Mouse (Mus musculus): ENCODE measurements around the gene Rrnad1. TPM values are rescaled to one million over a fixed set of nuclear protein-coding genes. Genes with fewer than 3 reads are reported as not detected.

The Rrnad1 gene
- polyA plus RNA-seq, 1 experiment from 2014 or later: 19.6 TPM

DNA sequence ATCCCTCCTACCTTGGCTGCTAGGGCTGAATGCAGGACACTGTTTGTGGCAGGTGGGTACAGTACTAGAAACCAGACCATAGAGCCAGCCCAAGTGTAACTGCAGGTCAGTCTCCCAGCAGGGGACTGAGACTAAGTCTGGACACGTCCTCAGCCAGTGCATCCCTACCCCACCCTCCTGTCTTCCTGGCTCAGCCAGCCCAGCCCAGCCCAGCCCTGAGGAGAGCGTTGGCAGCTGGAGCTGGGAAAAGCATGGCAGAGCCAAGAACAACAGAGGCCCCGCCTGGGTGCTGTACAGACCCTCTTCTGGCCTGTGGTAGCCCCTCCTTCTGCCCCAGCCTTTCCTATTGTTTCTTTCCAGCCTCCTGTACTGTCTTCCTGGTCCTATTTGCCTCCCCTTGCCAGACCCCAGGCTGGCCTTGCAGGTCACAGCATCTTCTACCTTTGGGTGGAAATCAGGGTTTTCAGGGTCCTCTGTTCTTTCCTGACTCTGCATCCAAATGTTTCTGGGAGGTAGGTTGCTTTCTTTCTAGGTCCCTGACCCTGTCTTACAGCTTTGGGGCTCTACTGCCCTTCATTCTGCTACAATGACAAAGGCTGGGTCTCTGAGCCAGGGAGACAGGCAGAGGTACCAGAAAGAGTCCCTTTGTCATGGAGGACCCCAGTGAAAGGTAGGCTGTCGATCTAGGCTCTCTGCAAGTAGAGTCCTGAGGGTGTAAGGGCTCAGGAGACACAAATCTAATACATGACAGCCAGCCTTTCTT lies 14.5 kb upstream of the Rrnad1 start:
- Histone ChIP-seq H3K27ac (ENCODE audit: low read depth) (0 out of 2 replicates have a peak overlapping the region, but pooled peaks have one; percentile 36), H3K36me3 (ENCODE audit: insufficient read depth) (peaks cover 31% of the 10 kb centered on the region), H3K27me3 (ENCODE audit: insufficient read depth, low read length) (peaks cover 22% of the 10 kb centered on the region), H3K9me3 (ENCODE audit: low read depth, low read length) (no peaks in the 10 kb centered on the region), H3K4me3 (ENCODE audit: low read depth, low read length) (no peak overlapping the region), H3K4me1 (ENCODE audit: insufficient read depth) (peaks cover 29% of the 10 kb centered on the region), H3K9ac (no peak overlapping the region), H3K4me2 (no peak overlapping the region)
- no peak for TF ChIP-seq CTCF (IDR thresholded peaks at IDR 0.05; ENCODE audit: low read depth)
- ATAC-seq (ENCODE audit: insufficient read depth): peak; percentile 31; the same call in 1 of the 2 replicates
- peak; percentile 37 for DNase-seq
- 27% methylated on average over 4 of the region's 4 CpGs for WGBS

DNA sequence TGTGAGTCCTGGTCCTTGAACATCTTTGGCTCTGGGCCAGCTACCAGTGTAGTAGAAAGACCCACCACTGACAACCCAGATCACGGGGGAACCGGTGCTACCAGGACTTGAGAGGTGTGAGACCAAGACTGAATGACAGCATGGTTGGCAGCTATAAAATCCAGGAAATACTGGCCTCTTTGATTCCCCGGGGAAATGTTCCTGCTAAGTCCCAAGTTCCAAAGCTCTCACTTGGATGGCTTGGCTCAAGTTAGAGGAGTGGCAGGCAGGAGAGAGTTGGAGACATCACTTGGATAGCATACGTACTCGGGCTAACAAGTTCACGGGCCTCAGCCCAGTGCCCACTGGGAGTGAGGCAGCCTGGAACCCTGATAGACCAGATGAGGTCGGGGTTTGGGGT lies 13.1 kb upstream of the Rrnad1 start:
- TF ChIP-seq CTCF (IDR thresholded peaks at IDR 0.05; ENCODE audit: low read depth): no peak
- H3K27ac ChIP-seq (ENCODE audit: low read depth): no peak overlapping the region
- DNase-seq (no peak), ATAC-seq (ENCODE audit: insufficient read depth) (no peak)
- peaks cover 22% of the 10 kb centered on the region for H3K27me3 ChIP-seq (ENCODE audit: insufficient read depth, low read length)
- no peak overlapping the region for H3K4me3 ChIP-seq (ENCODE audit: low read depth, low read length)
- H3K9me3 ChIP-seq (ENCODE audit: low read depth, low read length): no peaks in the 10 kb centered on the region
- WGBS: 66% methylated on average over 7 of the region's 7 CpGs
- H3K4me2 ChIP-seq: no peak overlapping the region
- H3K9ac ChIP-seq: no peak overlapping the region
- peaks cover 17% of the 10 kb centered on the region for H3K4me1 ChIP-seq (ENCODE audit: insufficient read depth)
- H3K36me3 ChIP-seq (ENCODE audit: insufficient read depth): peaks cover 45% of the 10 kb centered on the region

DNA sequence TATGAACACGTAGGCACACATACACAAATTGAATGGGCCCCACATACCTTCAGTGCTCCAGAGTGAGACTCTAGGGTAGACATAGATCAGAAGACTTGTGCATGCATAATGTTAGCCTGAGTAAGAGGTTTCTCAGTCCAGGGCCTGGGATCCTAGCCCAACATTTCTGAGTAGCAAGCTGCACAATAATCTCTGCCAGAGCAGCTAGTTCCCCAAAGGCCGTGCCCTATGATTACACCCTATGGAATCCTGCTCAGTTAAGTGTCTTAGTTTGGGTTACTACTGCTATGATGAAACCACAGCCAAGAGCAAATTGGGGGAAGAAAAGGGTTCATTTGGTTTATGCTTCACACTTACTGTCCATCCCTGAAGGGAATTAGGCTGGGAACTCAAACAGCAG lies 12.0 kb upstream of the Rrnad1 start:
- DNase-seq (no peak), ATAC-seq (ENCODE audit: insufficient read depth) (no peak)
- no peak for TF ChIP-seq CTCF (IDR thresholded peaks at IDR 0.05; ENCODE audit: low read depth)
- peaks cover 6% of the 10 kb centered on the region for H3K4me1 ChIP-seq (ENCODE audit: insufficient read depth)
- WGBS: 93% methylated on average over 2 of the region's 2 CpGs
- no peak overlapping the region for H3K9ac ChIP-seq
- H3K27ac ChIP-seq (ENCODE audit: low read depth): no peak overlapping the region
- H3K4me3 ChIP-seq (ENCODE audit: low read depth, low read length): no peak overlapping the region
- no peaks in the 10 kb centered on the region for H3K9me3 ChIP-seq (ENCODE audit: low read depth, low read length)
- H3K4me2 ChIP-seq: no peak overlapping the region
- H3K27me3 ChIP-seq (ENCODE audit: insufficient read depth, low read length): peaks cover 12% of the 10 kb centered on the region; the same call in 1 of the 2 replicates
- H3K36me3 ChIP-seq (ENCODE audit: insufficient read depth): peaks cover 56% of the 10 kb centered on the region

DNA sequence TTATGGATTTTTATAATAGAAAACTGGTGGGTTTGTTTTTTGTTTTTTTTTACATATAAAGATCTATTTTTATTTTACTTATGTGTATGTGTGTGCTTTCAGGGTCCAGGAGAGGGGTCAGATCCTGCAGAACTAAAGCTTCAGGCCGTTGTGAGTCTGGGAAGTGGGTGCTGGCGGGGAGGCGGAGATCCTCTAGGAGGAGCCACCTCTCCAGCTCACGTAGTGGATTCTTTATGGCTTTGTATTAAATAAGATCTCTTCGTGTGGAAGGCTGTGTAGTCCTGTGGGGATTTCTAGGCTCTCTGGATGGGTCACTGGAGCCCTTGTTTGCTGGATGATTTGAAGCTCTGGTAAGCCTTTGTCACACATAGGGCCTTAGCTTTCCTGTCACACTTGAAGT lies 10.1 kb upstream of the Rrnad1 start:
- no peak overlapping the region for H3K27ac ChIP-seq (ENCODE audit: low read depth)
- H3K4me3 ChIP-seq (ENCODE audit: low read depth, low read length): no peak overlapping the region
- no peak for TF ChIP-seq CTCF (IDR thresholded peaks at IDR 0.05; ENCODE audit: low read depth)
- H3K9me3 ChIP-seq (ENCODE audit: low read depth, low read length): no peaks in the 10 kb centered on the region
- no peak overlapping the region for H3K4me2 ChIP-seq
- ATAC-seq (ENCODE audit: insufficient read depth): no peak
- WGBS: 61% methylated on average over 5 of the region's 5 CpGs
- no peak overlapping the region for H3K9ac ChIP-seq
- H3K4me1 ChIP-seq (ENCODE audit: insufficient read depth): no peaks in the 10 kb centered on the region
- peaks cover 74% of the 10 kb centered on the region for H3K36me3 ChIP-seq (ENCODE audit: insufficient read depth)
- no peaks in the 10 kb centered on the region for H3K27me3 ChIP-seq (ENCODE audit: insufficient read depth, low read length)
- no peak for DNase-seq

DNA sequence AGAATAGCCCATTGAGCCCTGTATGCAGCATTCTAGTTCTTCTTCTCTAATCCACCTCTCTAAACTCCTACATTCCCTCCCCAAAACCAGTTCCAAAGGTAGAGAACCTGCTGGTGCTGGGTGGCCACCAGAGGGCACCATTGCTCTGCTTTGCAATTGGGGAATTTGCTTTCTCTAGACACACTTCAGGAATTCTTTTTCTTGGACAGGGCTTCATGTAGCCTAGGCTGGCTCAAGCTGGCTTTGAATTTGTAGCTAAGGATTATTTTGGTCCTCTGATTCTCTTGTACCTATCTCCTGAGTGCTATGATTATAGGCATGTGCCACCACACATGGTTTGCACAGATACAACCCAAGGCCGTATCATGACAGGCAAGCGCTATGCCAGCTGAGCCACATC lies 5.3 kb upstream of the Rrnad1 start:
- WGBS: 96% methylated on average over 2 of the region's 2 CpGs
- peak; percentile 48 for ATAC-seq (ENCODE audit: insufficient read depth)
- DNase-seq: peak; percentile 95
- Histone ChIP-seq H3K4me1 (ENCODE audit: insufficient read depth) (0 out of 2 replicates have a peak, but pooled peaks cover 6% of the 10 kb centered on the region), H3K27me3 (ENCODE audit: insufficient read depth, low read length) (no peaks in the 10 kb centered on the region), H3K27ac (ENCODE audit: low read depth) (no peak overlapping the region), H3K36me3 (ENCODE audit: insufficient read depth) (peaks cover 88% of the 10 kb centered on the region), H3K9me3 (ENCODE audit: low read depth, low read length) (no peaks in the 10 kb centered on the region), H3K9ac (no peak overlapping the region), H3K4me3 (ENCODE audit: low read depth, low read length) (no peak overlapping the region), H3K4me2 (no peak overlapping the region)
- peak; percentile 96 for TF ChIP-seq CTCF (IDR thresholded peaks at IDR 0.05; ENCODE audit: low read depth)

DNA sequence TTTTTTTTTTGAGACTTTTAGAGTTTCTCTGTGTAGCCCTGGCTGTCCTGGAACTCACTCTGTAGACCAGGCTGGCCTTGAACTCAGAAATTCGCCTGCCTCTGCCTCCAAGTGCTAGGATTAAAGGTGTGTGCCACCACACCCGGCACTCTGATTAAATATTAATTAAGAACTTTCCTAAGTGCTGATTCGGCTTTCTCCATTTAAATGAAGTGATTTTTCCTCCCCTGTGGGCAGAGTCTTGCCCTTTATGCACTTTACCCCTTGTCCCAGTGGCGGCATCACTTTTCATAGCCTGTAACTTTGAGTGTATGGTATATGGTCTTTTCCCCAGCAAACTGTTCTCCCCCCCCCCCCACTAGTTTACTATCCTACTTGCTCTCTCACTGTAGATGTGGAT lies 4.7 kb upstream of the Rrnad1 start:
- H3K9ac ChIP-seq: no peak overlapping the region
- TF ChIP-seq CTCF (IDR thresholded peaks at IDR 0.05; ENCODE audit: low read depth): no peak
- no peak for ATAC-seq (ENCODE audit: insufficient read depth)
- H3K27ac ChIP-seq (ENCODE audit: low read depth): no peak overlapping the region
- DNase-seq: no peak
- no peaks in the 10 kb centered on the region for H3K27me3 ChIP-seq (ENCODE audit: insufficient read depth, low read length)
- no peak overlapping the region for H3K4me3 ChIP-seq (ENCODE audit: low read depth, low read length)
- peaks cover 82% of the 10 kb centered on the region for H3K36me3 ChIP-seq (ENCODE audit: insufficient read depth)
- H3K4me2 ChIP-seq: no peak overlapping the region
- H3K9me3 ChIP-seq (ENCODE audit: low read depth, low read length): no peaks in the 10 kb centered on the region
- 0 out of 2 replicates have a peak, but pooled peaks cover 6% of the 10 kb centered on the region for H3K4me1 ChIP-seq (ENCODE audit: insufficient read depth)
- 69% methylated on average over 4 of the region's 4 CpGs for WGBS

DNA sequence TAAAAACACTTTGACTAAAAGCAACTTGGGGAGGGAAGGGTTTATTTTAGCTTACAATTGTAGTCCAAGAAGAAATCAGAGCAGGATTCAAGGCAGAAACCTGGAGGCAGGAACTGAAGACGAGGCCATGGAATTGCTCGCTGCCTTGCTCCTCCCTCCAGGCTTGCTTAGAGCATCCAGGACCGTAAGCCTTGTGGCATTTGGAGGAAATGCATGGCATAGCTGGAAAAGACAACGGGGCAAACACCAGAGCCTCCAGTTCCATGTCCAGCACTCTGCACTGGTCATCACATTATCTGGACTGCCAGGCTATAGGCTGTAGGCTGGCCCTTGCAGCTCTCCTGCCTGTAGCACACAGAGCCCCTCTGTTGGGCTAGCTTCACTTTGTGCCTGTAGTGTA lies 4.0 kb upstream of the Rrnad1 start:
- no peak for TF ChIP-seq CTCF (IDR thresholded peaks at IDR 0.05; ENCODE audit: low read depth)
- 0 out of 2 replicates have a peak, but pooled peaks cover 6% of the 10 kb centered on the region for H3K4me1 ChIP-seq (ENCODE audit: insufficient read depth)
- no peak overlapping the region for H3K9ac ChIP-seq
- H3K4me3 ChIP-seq (ENCODE audit: low read depth, low read length): no peak overlapping the region
- no peak overlapping the region for H3K27ac ChIP-seq (ENCODE audit: low read depth)
- 65% methylated on average over 4 of the region's 4 CpGs for WGBS
- no peak for DNase-seq
- no peaks in the 10 kb centered on the region for H3K9me3 ChIP-seq (ENCODE audit: low read depth, low read length)
- no peak for ATAC-seq (ENCODE audit: insufficient read depth)
- H3K36me3 ChIP-seq (ENCODE audit: insufficient read depth): peaks cover 75% of the 10 kb centered on the region
- H3K27me3 ChIP-seq (ENCODE audit: insufficient read depth, low read length): no peaks in the 10 kb centered on the region
- no peak overlapping the region for H3K4me2 ChIP-seq

All from lung, embryonic 14.5 days (tissue).